Mouse (Mus musculus) bone marrow macrophage, adult 2 months (primary cell): ENCODE data around the gene Ptprd.

Experiments
- CTCF ChIP-seq: IDR thresholded peaks from 2 replicates; pipeline ENCODE4 v1.5.1; 2012; ENCODE audit warnings: low read depth, mild to moderate bottlenecking, low read length, moderate library complexity
- POLR2A ChIP-seq: IDR thresholded peaks from 2 replicates; pipeline ENCODE4 v1.6.1; 2012; ENCODE audit warnings: mild to moderate bottlenecking, low read depth, low read length, borderline replicate concordance

- TF ChIP-seq CTCF (no peak), POLR2A (no peak)
Observed at GRCm38 (mm10) chr4:75993092-75993491, 2218.7 kb downstream of the Ptprd start.
